Mouse (Mus musculus): Measurements from ENCODE around the gene Trpm8. TPM values are rescaled to one million over a fixed set of nuclear protein-coding genes. Genes with fewer than 3 reads are reported as not detected.

The Trpm8 gene
- not detected in 2 replicates for polyA plus RNA-seq (2016; fragmentation: Nextera tagmentation; extraction: Ambion mirVana)

DNA sequence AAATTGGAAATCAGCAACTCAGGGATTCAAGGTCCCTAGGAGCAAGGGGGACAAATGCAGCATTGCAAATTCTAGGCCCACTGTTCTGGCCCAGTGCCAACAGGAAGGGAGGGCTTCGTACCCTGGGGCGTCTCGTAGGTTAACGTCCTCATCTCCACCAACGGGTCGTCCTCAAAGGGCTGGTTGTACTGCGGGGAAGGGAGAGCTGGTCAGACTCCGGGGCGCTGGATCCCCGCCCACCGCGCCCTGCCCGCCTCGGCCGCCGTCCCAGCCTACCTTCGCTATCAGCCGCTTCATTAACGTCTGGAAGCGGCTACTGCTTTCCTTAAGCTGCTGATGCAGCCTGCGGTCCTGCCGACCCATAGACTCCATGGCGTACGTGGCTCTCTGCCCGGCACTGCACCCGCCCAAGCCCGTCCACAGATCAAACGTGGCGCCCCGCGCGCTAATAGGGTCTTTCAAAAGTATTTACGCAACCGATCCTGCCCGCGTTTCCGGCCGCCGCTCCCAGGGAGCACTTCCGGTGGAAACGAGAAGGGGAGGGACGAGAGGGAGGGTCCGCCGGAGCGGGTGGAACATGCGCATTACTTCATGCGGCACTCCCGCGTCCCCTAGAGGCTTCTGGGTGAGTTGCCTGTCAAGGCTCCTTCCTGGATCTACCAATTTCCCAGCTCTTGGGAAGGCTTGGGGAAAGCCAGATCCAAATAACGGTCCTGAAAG, at the start of gene Trpm8, which contains the start of gene Hjurp:
TSS of gene Trpm8 (plus strand) at position 564 of the 720 bp plus-strand sequence.
TSS of gene Hjurp (minus strand) at position 536 of the 720 bp plus-strand sequence.
- WGBS = 1% methylated on average over 50 of the region's 50 CpGs
- ATAC-seq (ENCODE audit: insufficient number of reproducible peaks, insufficient read depth, low FRiP score, low TSS enrichment, low read depth) = peak; percentile 92
- H3K4me2 ChIP-seq = peak within 1 kb of the TSS; percentile 60
- H3K4me3 ChIP-seq (replicated peaks) = peak within 1 kb of the TSS; percentile 50
- peak within 1 kb of the TSS; percentile 86 for H3K27ac ChIP-seq
- peaks cover 16% of the 10 kb centered on the region for H3K4me1 ChIP-seq (replicated peaks)
- H3K27me3 ChIP-seq = no peaks in the 10 kb centered on the region
- H3K9ac ChIP-seq (replicated peaks) = peak within 1 kb of the TSS; percentile 74
- H3K36me3 ChIP-seq = peaks cover 36% of the 10 kb centered on the region
- peaks cover 5% of the 10 kb centered on the region; the same call in 1 of the 2 replicates for H3K9me3 ChIP-seq

DNA sequence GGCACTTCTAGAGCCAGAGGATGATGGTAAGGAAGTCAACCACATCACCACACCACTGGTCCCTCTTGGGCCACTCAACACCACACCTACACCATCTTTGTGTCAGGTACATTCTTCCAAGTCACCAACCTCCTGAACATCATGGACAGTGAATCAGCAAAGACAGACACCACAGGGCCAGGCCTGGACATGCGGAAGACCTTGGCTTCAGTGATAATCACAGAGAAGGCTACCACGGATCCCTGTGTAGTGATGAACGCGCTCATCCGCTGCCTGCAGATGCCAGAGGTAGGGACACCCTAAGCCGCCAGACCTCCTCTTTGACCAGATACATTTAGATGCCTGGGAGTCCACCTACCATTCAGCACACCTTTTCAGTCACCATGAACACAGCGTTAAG, 49.3 kb upstream of the Trpm8 start:
- Histone ChIP-seq H3K27me3 (no peaks in the 10 kb centered on the region), H3K36me3 (no peaks in the 10 kb centered on the region), H3K27ac (no peak overlapping the region), H3K9ac (replicated peaks) (no peak overlapping the region), H3K4me3 (replicated peaks) (no peak overlapping the region), H3K4me1 (replicated peaks) (no peaks in the 10 kb centered on the region), H3K4me2 (no peak overlapping the region), H3K9me3 (peaks cover 79% of the 10 kb centered on the region)
- 69% methylated on average over 7 of the region's 7 CpGs for WGBS
- no peak for ATAC-seq (ENCODE audit: insufficient number of reproducible peaks, insufficient read depth, low FRiP score, low TSS enrichment, low read depth)

- ATAC-seq (ENCODE audit: insufficient number of reproducible peaks, insufficient read depth, low FRiP score, low TSS enrichment, low read depth) = no peak
- no peak overlapping the region for H3K4me3 ChIP-seq (replicated peaks)
- H3K4me1 ChIP-seq (replicated peaks) = no peaks in the 10 kb centered on the region
- no peak overlapping the region for H3K9ac ChIP-seq (replicated peaks)
- H3K36me3 ChIP-seq = no peaks in the 10 kb centered on the region
- H3K9me3 ChIP-seq = peaks cover 94% of the 10 kb centered on the region
- no peak overlapping the region for H3K27ac ChIP-seq
- no peaks in the 10 kb centered on the region for H3K27me3 ChIP-seq
- H3K4me2 ChIP-seq = no peak overlapping the region
- WGBS = 83% methylated on average over 3 of the region's 3 CpGs
These were observed 47.9 kb upstream of the Trpm8 start for GRCm38 (mm10) chr1:88229566-88229965.

GRCm38 (mm10) chr1:88229986-88230385, 47.5 kb upstream of the Trpm8 start:
- Histone ChIP-seq H3K9me3 (peaks cover 98% of the 10 kb centered on the region), H3K4me3 (replicated peaks) (no peak overlapping the region), H3K27ac (no peak overlapping the region), H3K9ac (replicated peaks) (no peak overlapping the region), H3K27me3 (no peaks in the 10 kb centered on the region), H3K36me3 (no peaks in the 10 kb centered on the region), H3K4me2 (no peak overlapping the region), H3K4me1 (replicated peaks) (no peaks in the 10 kb centered on the region)
- no peak for ATAC-seq (ENCODE audit: insufficient number of reproducible peaks, insufficient read depth, low FRiP score, low TSS enrichment, low read depth)
- 85% methylated on average over 5 of the region's 5 CpGs for WGBS

- H3K27me3 ChIP-seq = no peaks in the 10 kb centered on the region
- H3K9ac ChIP-seq (replicated peaks) = no peak overlapping the region
- H3K4me1 ChIP-seq (replicated peaks) = no peaks in the 10 kb centered on the region
- whole genome bisulfite sequencing = 72% methylated on average over 7 of the region's 7 CpGs
- ATAC-seq (ENCODE audit: insufficient number of reproducible peaks, insufficient read depth, low FRiP score, low TSS enrichment, low read depth) = no peak
- no peak overlapping the region for H3K4me2 ChIP-seq
- peaks cover 100% of the 10 kb centered on the region for H3K9me3 ChIP-seq
- H3K4me3 ChIP-seq (replicated peaks) = no peak overlapping the region
- H3K36me3 ChIP-seq = no peaks in the 10 kb centered on the region
- no peak overlapping the region for H3K27ac ChIP-seq
These were observed 47.0 kb upstream of the Trpm8 start for GRCm38 (mm10) chr1:88230421-88230820.

DNA sequence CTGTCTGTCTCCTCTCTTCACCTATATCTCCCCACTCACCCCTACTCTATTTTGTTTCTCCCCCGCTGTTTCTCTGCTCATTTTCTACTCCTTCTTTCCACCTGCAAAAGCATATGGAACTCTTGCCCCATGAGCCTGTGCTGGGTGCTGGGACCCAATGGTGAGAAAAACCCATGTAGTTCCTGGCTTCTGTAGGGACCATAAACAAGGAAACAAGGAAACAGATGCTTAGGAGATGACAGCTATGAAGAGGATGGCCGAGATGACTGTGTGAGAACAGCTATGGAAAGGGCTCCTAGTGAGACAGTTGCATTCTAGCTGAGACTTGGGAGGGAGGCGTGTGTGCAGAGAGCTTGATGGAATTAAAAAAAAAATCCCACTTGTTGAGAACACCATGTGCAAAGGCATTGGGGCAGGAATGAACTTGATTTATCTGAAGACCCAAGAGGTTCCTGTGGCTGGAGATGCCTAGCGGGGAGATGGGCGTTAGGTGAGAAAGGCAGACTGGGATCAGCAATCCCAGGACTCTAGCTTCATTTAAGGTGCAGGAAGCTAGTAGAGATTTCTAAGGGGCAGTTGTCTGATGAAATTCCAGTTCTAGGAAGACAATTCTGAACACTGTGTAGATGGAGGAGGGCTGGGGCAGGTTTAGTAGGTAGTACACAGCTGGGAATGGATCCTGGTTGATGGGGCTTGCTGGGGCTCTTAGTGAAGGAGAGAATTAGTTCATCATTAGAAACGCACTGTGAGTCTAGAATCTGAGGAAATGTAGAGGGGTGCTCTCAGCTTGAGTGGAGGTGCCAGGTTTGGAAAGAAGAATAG, 46.3 kb upstream of the Trpm8 start:
- WGBS = 78% methylated on average over 6 of the region's 6 CpGs
- no peaks in the 10 kb centered on the region for H3K36me3 ChIP-seq
- no peak for ATAC-seq (ENCODE audit: insufficient number of reproducible peaks, insufficient read depth, low FRiP score, low TSS enrichment, low read depth)

DNA sequence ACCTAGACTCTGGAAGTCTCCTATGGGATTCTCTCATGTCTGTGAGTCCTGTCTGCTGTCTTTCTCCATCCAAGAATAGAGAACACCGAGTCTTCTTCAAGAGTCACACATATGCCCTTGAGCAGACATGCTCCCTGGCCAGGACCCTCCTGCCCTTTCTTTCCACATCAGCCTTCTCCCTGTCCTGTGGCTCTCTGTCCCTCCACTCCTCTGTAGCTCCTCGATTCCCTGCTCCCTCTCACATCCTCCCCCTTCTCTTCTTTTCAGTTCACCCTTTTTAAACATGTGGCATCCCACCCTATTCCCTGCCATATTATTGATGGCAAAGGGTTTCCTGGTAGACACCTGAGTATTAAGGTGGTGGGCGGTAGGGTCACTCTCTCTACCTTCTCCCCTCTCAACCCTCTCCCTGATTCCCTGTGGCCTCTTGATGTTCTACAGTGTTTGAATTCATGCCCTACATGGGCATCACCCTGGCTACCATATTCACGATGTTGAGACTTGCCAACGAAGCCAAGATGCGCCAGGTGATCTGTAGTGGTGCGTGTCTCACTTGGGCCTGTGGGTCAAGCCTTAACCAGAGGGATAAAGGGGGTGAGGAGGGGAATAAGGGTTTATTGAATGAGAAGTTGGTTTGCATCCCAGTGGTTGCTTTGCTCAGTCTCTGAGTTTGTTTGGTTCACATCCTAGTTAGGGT, 45.5 kb upstream of the Trpm8 start:
- H3K27me3 ChIP-seq = no peaks in the 10 kb centered on the region
- H3K9ac ChIP-seq (replicated peaks) = no peak overlapping the region
- H3K4me2 ChIP-seq = no peak overlapping the region
- no peak for ATAC-seq (ENCODE audit: insufficient number of reproducible peaks, insufficient read depth, low FRiP score, low TSS enrichment, low read depth)
- H3K9me3 ChIP-seq = peaks cover 97% of the 10 kb centered on the region
- no peaks in the 10 kb centered on the region for H3K36me3 ChIP-seq
- H3K27ac ChIP-seq = no peak overlapping the region
- 69% methylated on average over 7 of the region's 7 CpGs for WGBS
- H3K4me1 ChIP-seq (replicated peaks) = no peaks in the 10 kb centered on the region
- H3K4me3 ChIP-seq (replicated peaks) = no peak overlapping the region

More for the DNA sequence above, 46.3 kb upstream of the Trpm8 start:
- Histone ChIP-seq H3K9ac (replicated peaks) (no peak overlapping the region), H3K27ac (no peak overlapping the region), H3K4me1 (replicated peaks) (no peaks in the 10 kb centered on the region), H3K9me3 (peaks cover 100% of the 10 kb centered on the region), H3K4me3 (replicated peaks) (no peak overlapping the region), H3K4me2 (no peak overlapping the region), H3K27me3 (no peaks in the 10 kb centered on the region)

GRCm38 (mm10) chr1:88232664-88233380, 44.6 kb upstream of the Trpm8 start:
- no peak for ATAC-seq (ENCODE audit: insufficient number of reproducible peaks, insufficient read depth, low FRiP score, low TSS enrichment, low read depth)
- H3K27ac ChIP-seq = no peak overlapping the region
- no peak overlapping the region for H3K9ac ChIP-seq (replicated peaks)
- 55% methylated on average over 3 of the region's 3 CpGs for WGBS
- no peaks in the 10 kb centered on the region for H3K36me3 ChIP-seq
- no peaks in the 10 kb centered on the region for H3K27me3 ChIP-seq
- no peaks in the 10 kb centered on the region for H3K4me1 ChIP-seq (replicated peaks)
- H3K4me3 ChIP-seq (replicated peaks) = no peak overlapping the region
- no peak overlapping the region for H3K4me2 ChIP-seq
- H3K9me3 ChIP-seq = peaks cover 97% of the 10 kb centered on the region

DNA sequence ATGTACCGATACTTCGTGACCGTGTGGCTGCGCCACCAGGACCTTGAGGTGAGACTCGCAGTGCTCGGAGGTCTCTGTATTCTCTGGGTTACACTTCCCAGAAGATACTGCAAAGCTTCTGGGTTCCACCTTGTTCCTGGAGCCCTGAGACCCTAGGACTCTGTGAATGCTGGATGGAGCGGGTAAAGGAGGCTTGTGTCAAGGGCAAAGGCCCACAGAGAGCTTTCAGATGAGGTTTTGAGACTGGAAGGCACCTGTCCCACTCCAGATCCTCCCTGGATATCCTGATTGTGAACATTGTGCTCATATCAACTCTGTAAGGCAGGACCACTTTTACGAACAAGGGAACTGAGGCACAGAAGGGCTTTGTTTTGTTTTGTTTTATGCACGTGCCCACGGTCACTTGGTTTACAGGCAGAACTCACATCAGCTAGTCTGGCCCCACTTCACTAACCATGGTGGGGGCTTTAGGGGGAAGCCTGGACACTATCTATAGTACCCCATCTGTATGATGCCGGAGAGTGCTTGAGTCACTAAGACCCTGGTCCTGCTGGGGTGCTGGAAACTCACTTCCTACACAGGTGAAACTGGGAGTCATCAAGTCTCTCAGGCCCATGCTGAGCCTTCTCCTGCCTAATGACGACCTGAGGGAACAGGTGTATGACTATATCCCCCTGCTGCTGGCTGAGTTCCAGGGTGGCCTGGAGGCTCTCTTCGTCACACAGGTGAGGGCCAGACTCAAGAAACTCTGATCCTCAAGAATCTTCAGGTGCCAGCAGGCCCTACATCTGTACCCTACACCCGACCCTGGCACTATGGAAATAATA, 43.8 kb upstream of the Trpm8 start:
- Histone ChIP-seq H3K4me1 (replicated peaks) (no peaks in the 10 kb centered on the region), H3K4me2 (no peak overlapping the region), H3K27me3 (no peaks in the 10 kb centered on the region), H3K4me3 (replicated peaks) (no peak overlapping the region), H3K9me3 (peaks cover 97% of the 10 kb centered on the region), H3K9ac (replicated peaks) (no peak overlapping the region), H3K27ac (no peak overlapping the region), H3K36me3 (no peaks in the 10 kb centered on the region)
- no peak for ATAC-seq (ENCODE audit: insufficient number of reproducible peaks, insufficient read depth, low FRiP score, low TSS enrichment, low read depth)
- WGBS = 68% methylated on average over 14 of the region's 14 CpGs

DNA sequence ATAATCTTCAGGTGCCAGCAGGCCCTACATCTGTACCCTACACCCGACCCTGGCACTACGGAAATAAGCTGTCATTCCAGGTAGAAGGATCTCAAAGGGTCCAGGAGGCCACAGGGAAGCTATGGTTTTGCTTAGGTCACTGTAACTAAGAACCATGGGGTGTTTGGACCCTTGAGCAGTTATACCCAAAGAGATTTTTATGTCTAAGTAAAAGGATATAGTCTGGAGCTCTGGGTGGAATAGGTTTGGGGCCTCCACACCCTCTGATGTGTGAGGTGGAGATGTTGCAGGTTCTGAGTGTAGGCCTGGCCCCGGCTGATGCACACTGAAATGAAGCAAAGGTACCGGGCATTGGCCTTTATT, 43.2 kb upstream of the Trpm8 start:
- Histone ChIP-seq H3K9ac (replicated peaks) (no peak overlapping the region), H3K9me3 (peaks cover 97% of the 10 kb centered on the region), H3K4me3 (replicated peaks) (no peak overlapping the region), H3K27ac (no peak overlapping the region), H3K27me3 (no peaks in the 10 kb centered on the region), H3K4me1 (replicated peaks) (no peaks in the 10 kb centered on the region), H3K4me2 (no peak overlapping the region), H3K36me3 (no peaks in the 10 kb centered on the region)
- 63% methylated on average over 4 of the region's 4 CpGs for WGBS
- ATAC-seq (ENCODE audit: insufficient number of reproducible peaks, insufficient read depth, low FRiP score, low TSS enrichment, low read depth) = no peak

All from limb, embryonic 12.5 days (tissue).